Mouse (Mus musculus): ENCODE data around the gene Fam155a. TPM values are rescaled to one million over a fixed set of nuclear protein-coding genes. Genes with fewer than 3 reads are reported as not detected.
A peak's percentile ranks its signal among the peaks of the same experiment; 100 is the strongest.

Gene Fam155a
- polyA plus RNA-seq, 2 experiments = 0.04 to 0.10 TPM

GRCm38 (mm10) chr8:9778148-9778547 is 7.2 kb upstream of the Fam155a start:
- no peak for ATAC-seq (ENCODE audit: insufficient read depth)
- no peak overlapping the region for H3K9ac ChIP-seq (replicated peaks)
- no peaks in the 10 kb centered on the region for H3K36me3 ChIP-seq (replicated peaks; ENCODE audit: control insufficient read depth, insufficient read depth, low read depth)
- WGBS (ENCODE audit: insufficient replicate concordance) = 57% methylated on average over 8 of the region's 8 CpGs
- no peak for TF ChIP-seq EP300 (IDR thresholded peaks at IDR 0.05; ENCODE audit: low read depth)
- no peak for TF ChIP-seq CTCF (IDR thresholded peaks at IDR 0.05; ENCODE audit: low read depth)
- H3K4me2 ChIP-seq (ENCODE audit: low read depth) = no peak overlapping the region
- H3K4me3 ChIP-seq (ENCODE audit: insufficient read depth in 1 of 2, low read depth in 2 of 2, low read length in 2 of 2) = no peak overlapping the region
- peaks cover 4% of the 10 kb centered on the region; the same call in 1 of the 2 replicates for H3K27me3 ChIP-seq (ENCODE audit: control insufficient read depth, insufficient read depth, low read length)
- no peak overlapping the region for H3K27ac ChIP-seq
- no peaks in the 10 kb centered on the region for H3K9me3 ChIP-seq (ENCODE audit: control insufficient read depth, low read length)
- H3K4me1 ChIP-seq (replicated peaks; ENCODE audit: control insufficient read depth in 2 of 2, insufficient read depth in 2 of 2, low read length in 1 of 2) = no peaks in the 10 kb centered on the region
- no peak for DNase-seq (ENCODE audit: low read depth in 3 of 3, low spot score in 3 of 3)

- Histone ChIP-seq H3K27ac (no peak overlapping the region), H3K4me1 (replicated peaks; ENCODE audit: control insufficient read depth in 2 of 2, insufficient read depth in 2 of 2, low read length in 1 of 2) (no peaks in the 10 kb centered on the region), H3K4me3 (ENCODE audit: insufficient read depth in 1 of 2, low read depth in 2 of 2, low read length in 2 of 2) (no peak overlapping the region), H3K9me3 (ENCODE audit: control insufficient read depth, low read length) (no peaks in the 10 kb centered on the region), H3K9ac (replicated peaks) (no peak overlapping the region), H3K36me3 (replicated peaks; ENCODE audit: control insufficient read depth, insufficient read depth, low read depth) (no peaks in the 10 kb centered on the region), H3K27me3 (ENCODE audit: control insufficient read depth, insufficient read depth, low read length) (peaks cover 13% of the 10 kb centered on the region), H3K4me2 (ENCODE audit: low read depth) (no peak overlapping the region)
- no peak for DNase-seq (ENCODE audit: low read depth in 3 of 3, low spot score in 3 of 3)
- ATAC-seq (ENCODE audit: insufficient read depth) = no peak
- TF ChIP-seq EP300 (IDR thresholded peaks at IDR 0.05; ENCODE audit: low read depth) (no peak), CTCF (IDR thresholded peaks at IDR 0.05; ENCODE audit: low read depth) (no peak)
- 59% methylated on average over 10 of the region's 10 CpGs for WGBS (ENCODE audit: insufficient replicate concordance)
Observed at GRCm38 (mm10) chr8:9776818-9777217, 5.9 kb upstream of the Fam155a start.

GRCm38 (mm10) chr8:9772519-9772840 is 1.5 kb upstream of the Fam155a start:
- TF ChIP-seq CTCF (IDR thresholded peaks at IDR 0.05; ENCODE audit: low read depth) (no peak), EP300 (IDR thresholded peaks at IDR 0.05; ENCODE audit: low read depth) (no peak)
- 5% methylated on average over 6 of the region's 6 CpGs for WGBS (ENCODE audit: insufficient replicate concordance)
- ATAC-seq (ENCODE audit: insufficient read depth) = no peak
- H3K27ac ChIP-seq = no peak overlapping the region
- H3K27me3 ChIP-seq (ENCODE audit: control insufficient read depth, insufficient read depth, low read length) = peaks cover 35% of the 10 kb centered on the region
- H3K36me3 ChIP-seq (replicated peaks; ENCODE audit: control insufficient read depth, insufficient read depth, low read depth) = no peaks in the 10 kb centered on the region
- no peak overlapping the region for H3K4me2 ChIP-seq (ENCODE audit: low read depth)
- no peak overlapping the region for H3K4me3 ChIP-seq (ENCODE audit: insufficient read depth in 1 of 2, low read depth in 2 of 2, low read length in 2 of 2)
- H3K4me1 ChIP-seq (replicated peaks; ENCODE audit: control insufficient read depth in 2 of 2, insufficient read depth in 2 of 2, low read length in 1 of 2) = no peaks in the 10 kb centered on the region
- no peak for DNase-seq (ENCODE audit: low read depth in 3 of 3, low spot score in 3 of 3)
- H3K9ac ChIP-seq (replicated peaks) = no peak overlapping the region
- no peaks in the 10 kb centered on the region for H3K9me3 ChIP-seq (ENCODE audit: control insufficient read depth, low read length)

GRCm38 (mm10) chr8:9771606-9772518 is 901 bp upstream of the Fam155a start:
- peak overlapping the region; percentile 31; the same call in 1 of the 2 replicates for H3K4me2 ChIP-seq (ENCODE audit: low read depth)
- no peak for DNase-seq (ENCODE audit: low read depth in 3 of 3, low spot score in 3 of 3)
- TF ChIP-seq EP300 (IDR thresholded peaks at IDR 0.05; ENCODE audit: low read depth) = no peak
- no peak for TF ChIP-seq CTCF (IDR thresholded peaks at IDR 0.05; ENCODE audit: low read depth)
- no peak overlapping the region for H3K9ac ChIP-seq (replicated peaks)
- no peaks in the 10 kb centered on the region for H3K9me3 ChIP-seq (ENCODE audit: control insufficient read depth, low read length)
- no peak overlapping the region for H3K27ac ChIP-seq
- H3K27me3 ChIP-seq (ENCODE audit: control insufficient read depth, insufficient read depth, low read length) = peaks cover 35% of the 10 kb centered on the region
- H3K4me1 ChIP-seq (replicated peaks; ENCODE audit: control insufficient read depth in 2 of 2, insufficient read depth in 2 of 2, low read length in 1 of 2) = no peaks in the 10 kb centered on the region
- ATAC-seq (ENCODE audit: insufficient read depth) = no peak
- WGBS (ENCODE audit: insufficient replicate concordance) = 3% methylated on average over 55 of the region's 55 CpGs
- H3K4me3 ChIP-seq (ENCODE audit: insufficient read depth in 1 of 2, low read depth in 2 of 2, low read length in 2 of 2) = peak overlapping the region in 1 of 2 experiments; percentile 25; a peak in 1 of 4 replicates
- H3K36me3 ChIP-seq (replicated peaks; ENCODE audit: control insufficient read depth, insufficient read depth, low read depth) = no peaks in the 10 kb centered on the region

- 3% methylated on average over 48 of the region's 48 CpGs for WGBS (ENCODE audit: insufficient replicate concordance)
Observed at GRCm38 (mm10) chr8:9770261-9770998, 531 bp downstream of the Fam155a start.

More at GRCm38 (mm10) chr8:9770261-9770998, 531 bp downstream of the Fam155a start:
- TF ChIP-seq EP300 (IDR thresholded peaks at IDR 0.05; ENCODE audit: low read depth) (no peak), CTCF (IDR thresholded peaks at IDR 0.05; ENCODE audit: low read depth) (no peak)
- Histone ChIP-seq H3K27me3 (ENCODE audit: control insufficient read depth, insufficient read depth, low read length) (peaks cover 35% of the 10 kb centered on the region), H3K36me3 (replicated peaks; ENCODE audit: control insufficient read depth, insufficient read depth, low read depth) (no peaks in the 10 kb centered on the region), H3K9me3 (ENCODE audit: control insufficient read depth, low read length) (no peaks in the 10 kb centered on the region), H3K27ac (no peak overlapping the region), H3K4me1 (replicated peaks; ENCODE audit: control insufficient read depth in 2 of 2, insufficient read depth in 2 of 2, low read length in 1 of 2) (no peaks in the 10 kb centered on the region), H3K4me3 (ENCODE audit: insufficient read depth in 1 of 2, low read depth in 2 of 2, low read length in 2 of 2) (peak overlapping the region; percentile 1 to 18; a peak in 1 of 4 replicates), H3K4me2 (ENCODE audit: low read depth) (peak overlapping the region; percentile 20; the same call in 1 of the 2 replicates), H3K9ac (replicated peaks) (no peak overlapping the region)
- DNase-seq (ENCODE audit: low read depth in 3 of 3, low spot score in 3 of 3) (no peak), ATAC-seq (ENCODE audit: insufficient read depth) (no peak)
